ENCODE assay signal across 8 mouse cellular contexts in genomic region chr1:131827787-131828258, GRCm38 (mm10). TPM values are rescaled to one million over a fixed set of nuclear protein-coding genes. Genes with fewer than 3 reads are reported as not detected.
DNase-seq lines count a peak whose midpoint lies in the region; ATAC-seq lines count a peak whose summit lies in the region.

No protein-coding gene starts in this region.

- peak; percentile 87 for ATAC-seq in inflammation-experienced regulatory T-cells, adult 6 months
- peak; percentile 90 for ATAC-seq in megakaryocyte-erythroid progenitor cell, adult 5-6 weeks (replicated peaks; ENCODE audit: low FRiP score, low TSS enrichment, poor library complexity, severe bottlenecking)

- intact Hi-C loops in gastrocnemius, postnatal 14 days (cut with DNase I; ENCODE audit: low total_unique reads), result no loop called here
- intact Hi-C loops in left cerebral cortex, postnatal 10 days (cut with DNase I), result loop anchor here (10.0 kb wide), 1 partner anchor 113 kb away; no protein-coding TSS in a partner anchor

- peak; percentile 95 to 100 for DNase-seq in adrenal gland, adult (ENCODE audit: inconsistent age in 2 of 2, low spot score in 1 of 2)
- peak; percentile 98 for DNase-seq in embryo, embryonic 10.5 days (ENCODE audit: low spot score)
- DNase-seq in gastrocnemius, postnatal 14 days, result peak; percentile 91
- peak; percentile 91 to 93 for DNase-seq in left cerebral cortex, postnatal 10 days (ENCODE audit: extremely low spot score in 1 of 2, low spot score in 2 of 2)
- peak; percentile 93 for DNase-seq in right cerebral cortex, postnatal 25 days
- DNase-seq in urinary bladder, postnatal 4 days (ENCODE audit: low spot score in 2 of 2), result peak; percentile 91 to 92

RNA-seq across cellular contexts. Expression of gene Slc41a1, which starts 0.5 kb away (rescaled TPM):
- total RNA-seq in gastrocnemius, postnatal 14 days (2021), result 10 to 100 TPM; 43.9 to 54.7 TPM
- polyA plus RNA-seq in inflammation-experienced regulatory T-cells, adult 6 months (2017; shearing (Covaris generic)), result 10 to 100 TPM; 14.0 to 24.6 (median 17.6) TPM
- total RNA-seq in left cerebral cortex, postnatal 10 days (2021), result 10 to 100 TPM; 43.8 to 43.9 TPM
- total RNA-seq in megakaryocyte-erythroid progenitor cell, adult 5-6 weeks (2014; fragmentation: Nextera tagmentation), result 4.1 and 5.2 TPM in 2 replicates
- 6.1 and 8.2 TPM in 2 replicates for total RNA-seq in megakaryocyte-erythroid progenitor cell, adult 5-6 weeks (2017)

RNA-seq across cellular contexts. Expression of gene Pm20d1, which starts 30.6 kb away (rescaled TPM):
- 1 to 10 TPM; 1.0 to 2.1 TPM for total RNA-seq in gastrocnemius, postnatal 14 days (2021)
- polyA plus RNA-seq in inflammation-experienced regulatory T-cells, adult 6 months (2017; shearing (Covaris generic)), result under 1 TPM; 0.08 to 0.11 (median 0.08) TPM
- under 1 TPM; 0.69 to 0.94 TPM for total RNA-seq in left cerebral cortex, postnatal 10 days (2021)
- total RNA-seq in megakaryocyte-erythroid progenitor cell, adult 5-6 weeks (2014; fragmentation: Nextera tagmentation), result 0.20 TPM in 1 of 2 replicates, not detected in the other
- total RNA-seq in megakaryocyte-erythroid progenitor cell, adult 5-6 weeks (2017), result not detected in 2 replicates

RNA-seq across cellular contexts. Expression of gene Rab29, which starts 39.2 kb away (rescaled TPM):
- 1 to 10 TPM; 5.3 to 8.2 TPM for total RNA-seq in gastrocnemius, postnatal 14 days (2021)
- polyA plus RNA-seq in inflammation-experienced regulatory T-cells, adult 6 months (2017; shearing (Covaris generic)), result 10 to 100 TPM; 36.3 to 55.1 (median 42.5) TPM
- 1 to 10 TPM; 5.5 to 5.6 TPM for total RNA-seq in left cerebral cortex, postnatal 10 days (2021)
- total RNA-seq in megakaryocyte-erythroid progenitor cell, adult 5-6 weeks (2014; fragmentation: Nextera tagmentation), result 7.9 and 18.1 TPM in 2 replicates
- total RNA-seq in megakaryocyte-erythroid progenitor cell, adult 5-6 weeks (2017), result 10.1 and 10.9 TPM in 2 replicates

Comparison
In these comparisons a context has a peak if more than half of its experiments do, and no peak if none do; other contexts are left out.
1. Peak in every context shown above with its lines: DNase-seq and ATAC-seq.
2. RNA of gene Slc41a1, which starts 0.5 kb away (total RNA-seq): 43.9 to 54.7 TPM in gastrocnemius, postnatal 14 days and 43.8 to 43.9 TPM in left cerebral cortex, postnatal 10 days; 4.1 to 8.2 TPM in megakaryocyte-erythroid progenitor cell, adult 5-6 weeks; every median in the first group is over 4 times any median in the second.